Mouse (Mus musculus): ENCODE measurements at regions not wholly inside any gene's neighbourhood (a gene's known extent, or its start where the extent isn't known, plus 50 kb on each side); places are given as distances from the start of the nearest gene placed in this dataset.
"Not testable (repeated sequence)": the region's sequence is repeated elsewhere in the genome, so short reads cannot be mapped to it uniquely, and the experiment has no call there.

DNA sequence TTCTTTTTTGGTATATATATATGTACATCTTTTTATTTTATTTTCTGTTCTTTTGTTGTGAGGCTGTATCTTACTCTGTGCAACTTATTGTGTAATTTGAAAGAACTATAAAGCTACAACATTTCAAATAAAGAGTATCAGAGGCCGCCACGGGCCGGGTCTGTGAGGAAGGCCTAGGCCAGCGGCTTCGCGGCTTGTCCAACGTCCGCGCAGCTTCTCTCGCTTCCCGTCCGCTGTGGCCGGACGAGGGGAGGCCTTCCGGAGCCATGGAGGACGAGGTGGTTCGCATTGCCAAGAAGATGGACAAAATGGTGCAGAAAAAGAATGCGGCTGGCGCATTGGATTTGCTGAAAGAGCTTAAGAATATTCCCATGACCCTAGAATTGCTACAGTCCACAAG, 167.4 kb downstream of the Kif21a start:
- not testable (repeated sequence) for DNase-seq (ENCODE audit: low read depth, low spot score)

DNA sequence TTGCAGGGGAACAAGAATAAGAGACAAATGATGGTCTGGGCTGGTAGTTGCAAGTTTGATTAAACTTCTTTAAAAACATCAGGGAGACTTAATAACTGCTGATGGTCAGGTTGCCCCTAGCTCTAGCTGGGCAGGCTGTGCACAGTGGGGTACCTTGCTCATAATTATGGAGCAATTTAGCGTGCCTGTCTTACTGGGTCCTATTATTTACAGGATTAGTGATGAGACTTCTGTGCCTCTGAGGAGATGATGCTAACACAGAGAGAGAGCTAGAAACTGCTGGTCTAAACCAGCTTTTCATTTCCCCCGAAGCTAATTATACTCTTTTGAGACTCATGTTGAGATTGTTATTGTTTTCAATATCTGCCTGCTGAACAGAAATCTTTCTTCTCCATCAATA, 180.3 kb downstream of the Kif21a start:
- DNase-seq (ENCODE audit: low read depth, low spot score): no peak

DNA sequence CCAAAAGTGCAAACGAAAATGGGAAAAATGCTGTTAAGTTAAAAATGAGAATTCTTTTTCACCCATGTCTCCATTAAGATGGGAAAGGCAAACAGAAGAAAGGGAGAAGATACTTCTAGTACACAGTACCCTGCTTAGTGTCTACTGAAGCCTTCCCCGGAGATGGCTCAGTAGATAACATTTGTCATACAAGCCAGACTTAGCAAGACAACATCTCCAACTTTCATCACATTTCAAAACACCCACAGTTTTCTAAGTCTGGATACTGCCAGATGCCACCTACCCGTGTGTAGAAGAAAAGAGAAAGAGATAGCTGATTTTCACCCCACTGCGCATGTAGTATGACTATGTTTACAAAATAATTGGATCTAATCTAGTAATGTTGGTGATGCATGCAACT, 174.5 kb upstream of the Cpne8 start:
- DNase-seq (ENCODE audit: low read depth, low spot score): not testable (repeated sequence)

DNA sequence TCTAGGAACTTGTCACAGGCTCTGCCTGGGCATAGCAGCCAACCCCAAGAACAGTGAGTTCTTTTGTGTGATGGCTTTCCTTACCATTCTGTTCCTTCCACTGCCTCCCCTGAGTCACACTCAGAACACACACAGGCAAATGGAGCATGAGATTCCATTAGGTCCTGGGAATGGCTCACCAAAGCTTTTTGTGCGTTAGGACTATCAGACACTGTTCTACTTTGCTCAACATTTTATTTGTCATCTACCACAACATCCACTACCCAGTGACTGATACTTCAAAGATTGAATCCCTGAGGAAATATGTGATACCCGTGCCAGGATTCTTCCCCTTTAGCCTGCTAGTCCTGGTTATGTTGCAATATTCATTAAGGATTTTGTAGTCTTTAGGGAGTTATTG, 172.8 kb upstream of the Cpne8 start:
- DNase-seq (ENCODE audit: low read depth, low spot score): no peak

DNA sequence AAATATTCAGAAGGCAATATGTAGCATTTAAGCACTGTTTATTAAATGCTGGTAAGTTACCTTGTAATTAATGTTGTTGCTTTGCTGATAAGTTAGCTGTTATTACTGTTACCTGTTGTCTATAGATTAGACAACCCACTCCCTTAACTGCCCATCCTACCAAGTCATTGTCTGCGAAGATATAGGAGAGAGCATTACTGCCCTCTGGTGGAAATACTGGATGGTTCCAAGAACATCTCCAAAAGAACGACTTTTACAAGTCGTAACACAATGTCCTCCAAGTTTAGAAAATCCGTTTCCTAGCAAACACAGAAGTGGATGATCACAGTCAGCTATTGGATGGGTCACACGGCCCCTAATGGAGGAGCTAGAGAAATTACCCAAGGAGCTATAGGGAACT, 162.2 kb upstream of the Cpne8 start:
- peak; percentile 79 for DNase-seq (ENCODE audit: low read depth, low spot score)

DNA sequence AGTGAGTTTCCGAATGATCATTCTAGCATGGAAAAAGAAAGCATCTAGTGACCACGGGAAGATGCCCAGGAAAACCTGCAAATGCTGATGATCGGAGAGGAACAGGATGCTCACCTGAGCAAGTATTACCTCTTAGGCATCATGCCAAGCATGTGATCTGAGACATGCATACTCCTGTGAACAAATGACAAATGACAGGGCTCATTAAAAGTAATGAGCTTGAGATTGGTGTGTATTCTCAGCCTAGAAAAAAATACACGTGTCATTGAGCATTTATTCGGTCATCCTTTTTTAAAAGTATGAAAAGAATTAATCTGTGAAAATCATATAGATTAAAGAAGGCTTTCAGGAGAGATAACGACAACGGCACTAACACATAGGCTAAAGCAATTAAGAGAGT, 156.4 kb upstream of the Cpne8 start:
- no peak for DNase-seq (ENCODE audit: low read depth, low spot score)

DNA sequence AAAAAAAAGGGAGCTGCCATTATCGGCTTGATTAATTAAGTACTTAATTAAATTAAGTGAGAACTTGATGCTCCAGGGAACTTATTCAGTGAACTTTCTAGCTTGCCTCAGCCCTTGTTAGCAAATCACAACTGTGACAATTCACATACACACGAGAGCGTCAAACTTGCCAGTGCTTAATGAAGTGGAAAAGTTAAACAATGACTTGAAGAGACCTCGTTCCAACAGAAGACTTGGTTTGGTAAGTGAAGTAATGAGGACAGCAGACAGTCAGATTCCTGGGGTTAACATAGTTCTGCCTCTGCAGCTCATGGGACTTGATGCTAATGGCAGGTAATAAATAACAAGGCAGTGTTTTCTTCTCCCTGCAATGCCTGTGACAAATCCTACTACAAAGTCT, 148.6 kb upstream of the Cpne8 start:
- DNase-seq (ENCODE audit: low read depth, low spot score): no peak

DNA sequence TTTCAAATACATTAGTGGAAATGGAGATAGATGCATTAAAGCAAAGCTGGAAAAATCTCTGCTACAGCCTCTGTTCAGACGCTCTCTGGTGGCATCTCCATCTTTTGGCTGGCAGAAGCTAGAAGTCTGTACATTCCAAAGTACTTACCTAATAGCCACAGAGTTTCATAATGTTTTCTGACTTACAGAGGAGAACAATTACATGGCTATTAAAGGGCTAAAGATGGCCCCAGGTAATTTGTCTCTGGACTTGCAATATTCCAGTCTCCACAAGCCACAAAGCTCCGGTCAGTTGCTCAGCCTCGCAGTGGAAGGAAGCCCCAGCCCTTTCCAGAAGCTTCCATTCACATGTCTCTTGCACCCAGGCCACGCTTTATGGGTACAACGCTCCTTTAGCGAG, 143.1 kb upstream of the Cpne8 start:
- DNase-seq (ENCODE audit: low read depth, low spot score): no peak

DNA sequence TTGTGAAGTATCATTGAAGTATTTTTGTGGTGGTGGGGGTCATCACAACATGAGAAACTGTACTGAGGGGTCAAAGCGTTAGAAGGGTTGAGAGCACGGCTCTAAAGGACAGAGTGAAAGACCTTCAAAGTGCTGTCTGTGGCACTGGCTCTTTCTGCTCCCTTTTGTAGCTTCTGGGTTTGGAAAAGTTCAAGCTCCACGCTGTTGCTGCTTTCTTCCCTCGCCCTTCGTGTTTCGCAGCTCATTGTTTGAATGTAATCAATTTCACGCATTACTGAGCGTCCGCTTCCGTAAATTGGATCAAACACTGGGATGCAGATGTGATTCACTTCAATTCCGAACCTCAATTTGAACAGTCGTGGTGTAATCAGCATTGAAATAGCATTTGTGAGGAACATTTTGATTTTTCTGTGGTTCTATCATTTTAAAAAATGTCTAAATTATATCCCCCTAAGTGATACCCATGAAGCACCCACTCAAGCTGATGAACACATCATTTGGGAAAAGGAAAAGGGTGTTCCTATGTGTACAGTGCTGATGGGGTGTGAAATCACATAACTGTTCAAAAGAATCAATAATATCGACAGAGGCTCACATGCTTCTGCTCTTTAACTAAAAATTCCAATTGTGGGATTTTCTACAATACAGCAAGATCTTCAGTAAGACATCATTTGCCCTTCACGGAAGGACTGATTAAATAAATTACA, 140.9 kb upstream of the Cpne8 start:
- DNase-seq (ENCODE audit: low read depth, low spot score): no peak

DNA sequence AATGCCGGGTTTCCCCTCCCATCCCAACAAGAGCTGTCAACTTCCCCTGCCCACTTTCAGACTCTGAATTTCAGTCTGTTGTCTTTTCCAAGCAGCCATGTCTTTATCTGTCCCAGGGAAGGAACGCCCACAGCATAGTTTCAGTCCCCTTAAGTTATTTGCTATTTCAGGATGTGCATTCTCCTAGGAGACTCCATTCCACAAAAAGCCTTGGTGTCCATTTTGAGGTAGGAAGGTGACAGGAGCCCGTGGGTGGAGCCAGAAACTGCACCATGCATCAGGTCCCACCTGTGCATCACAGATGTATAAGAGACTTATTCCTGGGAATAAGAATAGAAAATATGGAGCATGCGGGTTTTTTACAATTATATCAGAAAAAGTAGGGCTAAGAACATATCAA, 138.9 kb upstream of the Cpne8 start:
- peak; percentile 56 for DNase-seq (ENCODE audit: low read depth, low spot score)

DNA sequence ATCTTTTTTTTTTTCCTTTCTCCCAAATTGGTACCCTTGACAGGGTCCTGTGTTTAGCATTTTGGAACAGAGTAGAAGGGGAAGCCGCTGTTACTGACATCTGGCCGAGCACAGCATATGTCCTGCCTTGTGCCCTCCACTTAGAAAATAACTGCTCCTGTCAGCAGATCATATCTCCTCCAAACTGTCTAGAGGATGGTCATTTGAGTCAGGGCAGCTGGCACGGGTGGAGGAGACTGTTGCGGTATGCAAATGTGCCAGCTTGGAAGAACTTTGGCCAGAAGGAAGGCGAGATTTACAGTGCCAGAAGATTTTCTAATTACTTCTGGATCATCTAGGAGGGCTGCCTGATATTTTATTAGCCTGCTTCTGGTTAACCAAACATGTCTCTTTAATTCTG, 134.7 kb upstream of the Cpne8 start:
- peak; percentile 8 for DNase-seq (ENCODE audit: low read depth, low spot score)

DNA sequence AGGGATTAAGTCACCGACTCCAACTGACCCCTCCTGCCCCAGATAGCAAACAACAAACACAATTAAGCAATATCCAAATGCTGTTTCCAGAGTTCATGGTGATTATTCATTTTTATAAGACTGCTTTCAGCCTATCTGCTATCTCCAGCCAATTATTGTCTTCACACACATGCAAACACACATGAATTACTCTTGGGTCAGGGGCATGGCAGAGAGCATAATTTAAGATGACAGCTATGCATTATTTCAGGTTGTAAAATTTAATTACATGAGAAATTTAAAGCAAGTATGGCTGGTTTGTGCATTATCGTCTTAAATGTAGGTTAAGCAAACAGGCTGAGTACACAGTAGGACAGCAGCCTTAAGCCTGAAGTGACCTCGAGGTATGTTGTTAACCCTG, 131.1 kb upstream of the Cpne8 start:
- DNase-seq (ENCODE audit: low read depth, low spot score): no peak

DNA sequence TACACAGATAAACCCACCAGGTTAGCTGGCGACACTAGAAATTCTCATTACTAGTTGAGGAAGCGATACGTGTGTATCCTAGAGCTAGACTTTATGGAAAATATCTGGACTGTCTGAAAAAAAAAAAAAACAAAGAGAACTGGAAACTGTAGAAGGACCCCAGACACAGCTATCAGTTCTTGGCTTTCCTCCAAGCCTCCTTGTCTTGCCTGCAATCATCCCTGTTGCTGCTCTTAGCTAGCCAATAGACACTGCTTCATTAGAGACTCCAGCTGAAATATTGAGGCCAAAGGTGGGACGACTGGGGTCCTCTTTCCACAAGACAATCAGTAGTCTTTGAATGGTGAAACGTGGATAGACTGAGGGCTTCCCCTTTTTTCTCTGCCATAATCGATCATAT, 129.0 kb upstream of the Cpne8 start:
- DNase-seq (ENCODE audit: low read depth, low spot score): no peak

DNA sequence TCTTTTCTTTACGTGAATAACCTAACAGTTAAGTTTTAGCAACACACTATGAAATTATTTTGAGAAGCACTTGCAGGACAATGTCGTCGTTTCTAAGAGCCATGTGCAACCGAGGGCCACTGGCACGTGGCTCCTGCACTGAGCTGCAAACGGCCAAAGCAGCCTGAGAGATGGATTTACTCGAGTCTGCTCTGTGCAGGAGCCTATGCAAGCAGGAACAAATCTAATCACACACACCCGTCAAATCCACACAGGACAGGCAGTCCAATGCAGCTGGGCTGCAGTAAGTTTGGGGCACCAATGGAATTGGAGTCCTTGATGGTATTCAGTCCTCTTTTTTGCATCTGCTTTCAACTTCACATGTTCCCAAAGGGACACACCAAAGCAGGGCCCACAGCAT, 118.8 kb upstream of the Cpne8 start:
- no peak for DNase-seq (ENCODE audit: low read depth, low spot score)

DNA sequence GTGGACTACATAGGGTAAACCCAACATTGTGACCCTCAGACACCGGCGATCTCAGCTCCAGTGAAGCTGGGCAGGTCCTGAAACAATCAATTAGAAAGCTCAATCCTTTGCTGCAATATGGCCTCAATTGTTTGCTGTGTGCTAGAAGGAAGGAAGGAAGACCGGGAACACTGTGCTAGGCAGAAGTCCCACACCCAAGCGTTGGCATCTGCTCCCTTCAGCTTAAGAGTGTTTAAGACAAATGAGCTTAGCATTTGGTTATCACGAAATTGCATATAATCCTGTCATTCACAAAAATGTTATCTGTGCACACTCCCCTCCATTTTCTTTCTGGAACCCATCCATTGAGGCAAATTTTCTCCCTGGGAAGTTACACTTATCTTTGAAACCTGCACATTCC, 110.7 kb upstream of the Cpne8 start:
- DNase-seq (ENCODE audit: low read depth, low spot score): peak; percentile 56

DNA sequence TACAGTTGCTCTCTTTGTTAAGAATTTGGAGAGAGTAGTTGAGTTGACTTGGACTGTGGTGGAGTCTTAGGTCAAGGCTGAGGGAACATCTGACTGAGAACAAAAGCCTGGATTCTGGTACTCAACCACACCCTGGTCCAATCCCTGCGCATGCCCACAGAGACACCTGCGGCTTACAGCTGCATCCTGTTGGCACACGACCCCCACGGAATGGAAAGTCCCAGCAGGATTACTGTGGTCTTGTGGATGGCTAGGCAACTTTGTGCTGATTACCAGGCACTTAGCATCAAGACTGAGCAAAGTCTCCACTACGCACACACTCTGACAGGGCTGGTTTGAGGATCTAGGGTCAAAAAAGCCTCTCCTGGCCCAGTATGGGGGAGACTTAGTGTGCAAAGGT, 105.5 kb upstream of the Cpne8 start:
- DNase-seq (ENCODE audit: low read depth, low spot score): no peak

DNA sequence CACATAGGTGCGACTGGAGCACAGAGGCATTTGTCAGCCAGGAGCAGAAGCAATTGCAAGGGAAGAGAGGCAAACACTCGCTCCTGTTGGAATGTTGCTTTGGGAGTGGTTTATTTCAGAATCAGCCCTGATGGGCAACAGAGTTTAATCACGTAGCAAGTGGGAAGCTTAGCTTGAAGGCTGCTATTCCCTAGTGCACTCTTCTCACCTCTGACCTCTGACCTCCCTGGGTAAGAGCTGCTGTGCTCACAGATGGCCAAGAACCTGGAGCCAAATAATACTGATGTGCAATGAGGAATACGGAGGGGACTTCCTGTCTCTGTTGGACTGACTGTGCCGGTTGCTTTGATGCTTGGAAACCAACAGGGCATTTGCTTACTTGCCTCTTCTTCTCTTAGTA, 88.3 kb upstream of the Cpne8 start:
- DNase-seq (ENCODE audit: low read depth, low spot score): no peak

DNA sequence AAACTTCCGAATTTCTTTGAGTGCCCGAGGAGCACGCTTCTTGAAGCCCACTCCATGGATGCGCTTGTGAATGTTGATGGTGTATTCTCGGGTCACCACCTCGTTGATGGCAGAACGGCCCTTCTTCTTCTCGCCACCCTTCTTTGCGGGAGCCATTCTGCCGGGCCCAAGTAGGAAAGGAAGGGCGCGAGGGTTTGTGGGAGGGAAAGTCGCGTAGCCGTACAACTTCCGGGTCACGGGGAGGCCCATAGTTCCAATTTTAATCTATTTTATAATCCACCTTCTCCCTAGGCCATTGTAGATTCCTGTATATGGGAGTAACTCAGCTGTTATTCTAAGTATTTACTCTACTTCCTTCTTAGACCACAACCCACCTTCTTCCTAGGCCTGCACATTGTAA, 85.3 kb upstream of the Cpne8 start:
- DNase-seq (ENCODE audit: low read depth, low spot score): not testable (repeated sequence)

DNA sequence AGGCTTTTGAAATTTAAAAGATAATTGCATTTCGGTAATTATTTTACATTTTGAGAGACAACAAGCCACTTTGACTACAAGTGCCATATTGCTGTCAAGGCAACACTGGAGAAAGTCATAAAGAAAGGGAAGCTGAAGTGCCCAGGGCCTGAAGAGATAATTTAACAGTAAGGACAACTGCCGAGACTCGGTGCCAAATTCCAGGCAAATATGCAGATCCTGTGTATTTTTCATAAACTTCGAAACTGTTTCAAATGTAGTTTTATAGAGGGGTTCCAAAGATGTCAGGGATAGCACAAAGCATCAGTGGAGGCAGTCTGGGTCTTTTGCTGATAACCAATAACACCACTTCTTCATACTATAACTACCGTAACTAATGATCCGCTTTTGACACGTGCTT, 54.7 kb upstream of the Cpne8 start:
- peak; percentile 7 for DNase-seq (ENCODE audit: low read depth, low spot score)

All from brain, adult 2 months (tissue).